Mouse (Mus musculus) limb, embryonic 14.5 days (tissue): Measurements from ENCODE around the gene Nsun3. TPM values are rescaled to one million over a fixed set of nuclear protein-coding genes. Genes with fewer than 3 reads are reported as not detected.

Source experiments
- ATAC-seq: fragments of 200-750 bp; cut with Nextera tagmentation; 2 replicates; pipeline ENCODE4 v1.8.0; 2017; ENCODE audit warnings: low read depth, moderate number of reproducible peaks, moderate TSS enrichment; ENCODE audit not compliant: low FRiP score
- DNase-seq: peaks from one replicate; pipeline ENCODE4 v3.0.0-alpha.2; 2015; ENCODE audit warnings: low spot score
- H3K27ac ChIP-seq: fragments of 300-500 bp; sonication (generic); replicated peaks from 2 replicates; pipeline ENCODE4 v1.5.1; 2014; ENCODE audit warnings: low read depth, mild to moderate bottlenecking, low read length, moderate library complexity, mixed read lengths
- H3K27me3 ChIP-seq: fragments of 300-500 bp; sonication (generic); 2 replicates; pipeline ENCODE4 v1.6.1; 2014; ENCODE audit warnings: low read length, mixed read lengths; ENCODE audit not compliant: control insufficient read depth, insufficient read depth
- H3K36me3 ChIP-seq: fragments of 300-500 bp; sonication (generic); 2 replicates; pipeline ENCODE4 v1.6.1; 2014; ENCODE audit warnings: mild to moderate bottlenecking, low read length, moderate library complexity, mixed read lengths; ENCODE audit not compliant: control insufficient read depth, insufficient read depth
- H3K4me1 ChIP-seq: fragments of 300-500 bp; sonication (generic); 2 replicates; pipeline ENCODE4 v1.6.1; 2014; ENCODE audit warnings: antibody characterized with exemption, low read length, mixed read lengths; ENCODE audit not compliant: control insufficient read depth, insufficient read depth
- H3K4me2 ChIP-seq: fragments of 300-500 bp; sonication (generic); replicated peaks from 2 replicates; pipeline ENCODE4 v1.6.1; 2014; ENCODE audit warnings: low read depth, mild to moderate bottlenecking, low read length, moderate library complexity; ENCODE audit not compliant: severe bottlenecking
- H3K4me3 ChIP-seq: fragments of 300-500 bp; sonication (generic); replicated peaks from 2 replicates; pipeline ENCODE4 v1.5.1; 2014; ENCODE audit warnings: low read length
- H3K9ac ChIP-seq: fragments of 300-500 bp; sonication (generic); 2 replicates; pipeline ENCODE4 v1.6.1; 2014; ENCODE audit warnings: mild to moderate bottlenecking, low read depth, low read length, moderate library complexity; ENCODE audit not compliant: severe bottlenecking
- H3K9me3 ChIP-seq: fragments of 300-500 bp; sonication (generic); 2 replicates; pipeline ENCODE4 v1.6.1; 2016; ENCODE audit warnings: low read length; ENCODE audit not compliant: control insufficient read depth
- POLR2A ChIP-seq: fragments of 200-500 bp; IDR thresholded peaks from 2 replicates; pipeline ENCODE4 v1.8.0; 2012; ENCODE audit warnings: inconsistent platforms, mild to moderate bottlenecking, moderate library complexity, borderline replicate concordance; ENCODE audit not compliant: insufficient read depth, insufficient read length; ENCODE audit errors: extremely low read depth
- WGBS: fragments of 180-500 bp; shearing (Covaris S2); extraction: QIAGEN DNeasy Blood & Tissue Kit; methylation state at CpG from one replicate; pipeline ENCODE4 v1.1.7; 2014; 5-methylcytosine and 5-hydroxymethylcytosine counted together
- microRNA-seq: library from miRNA; unstranded; fragments of <30 nt; microRNA quantifications from one replicate; pipeline ENCODE4, GENCODE M21; 2016
- polyA plus RNA-seq, 2 experiments: library from polyadenylated mRNA; depleted of rRNA in 1 of 2; stranded (reverse) in 1 of 2; unstranded in 1 of 2; fragments of >200 nt; fragmentation: Nextera tagmentation in 1 of 2; extraction: Ambion mirVana in 1 of 2; gene quantifications; 2 replicates each; pipeline versions ENCODE4 v1.2.1 to v1.2.3; 2012 to 2014

Gene Nsun3
- polyA plus RNA-seq, 2 experiments: 7.8 to 8.1 TPM

- H3K4me3 ChIP-seq: no peak overlapping the region
- H3K36me3 ChIP-seq: no peaks in the 10 kb centered on the region
- no peak for TF ChIP-seq POLR2A
- DNase-seq (no peak), ATAC-seq (no peak)
- no peaks in the 10 kb centered on the region for H3K27me3 ChIP-seq
- no peak overlapping the region for H3K9ac ChIP-seq
- no peaks in the 10 kb centered on the region for H3K4me1 ChIP-seq
- 50% methylated on average over 8 of the region's 8 CpGs for WGBS
- H3K9me3 ChIP-seq: no peaks in the 10 kb centered on the region
- H3K4me2 ChIP-seq: no peak overlapping the region
- no peak overlapping the region for H3K27ac ChIP-seq
Measured at GRCm38 (mm10) chr16:62690436-62690835, 96.2 kb downstream of the Nsun3 start.

- Histone ChIP-seq H3K4me3 (no peak overlapping the region), H3K9me3 (no peaks in the 10 kb centered on the region), H3K36me3 (no peaks in the 10 kb centered on the region), H3K9ac (no peak overlapping the region), H3K4me2 (no peak overlapping the region), H3K27ac (no peak overlapping the region), H3K4me1 (no peaks in the 10 kb centered on the region), H3K27me3 (no peaks in the 10 kb centered on the region)
- no peak for DNase-seq
- WGBS: 71% methylated on average over 2 of the region's 2 CpGs
- no peak for TF ChIP-seq POLR2A
- ATAC-seq: no peak
Measured at GRCm38 (mm10) chr16:62686073-62686472, 100.5 kb downstream of the Nsun3 start.

GRCm38 (mm10) chr16:62685494-62685893 is 101.1 kb downstream of the Nsun3 start:
- Histone ChIP-seq H3K9ac (no peak overlapping the region), H3K4me1 (no peaks in the 10 kb centered on the region), H3K36me3 (no peaks in the 10 kb centered on the region), H3K27ac (no peak overlapping the region), H3K9me3 (no peaks in the 10 kb centered on the region), H3K4me2 (no peak overlapping the region), H3K27me3 (no peaks in the 10 kb centered on the region), H3K4me3 (no peak overlapping the region)
- DNase-seq (no peak), ATAC-seq (no peak)
- WGBS: 54% methylated on average over 4 of the region's 4 CpGs
- no peak for TF ChIP-seq POLR2A

Small RNAs within 50 kb of the gene (microRNA-seq; reads per million reads assigned to microRNA genes)
- not detected for gene Gm25986

Other genes with a start within 250 kb of the Nsun3 start
- 0.27 and 0.36 TPM in 2 replicates for gene Stx19, start 27.9 kb upstream of the Nsun3 start, polyA plus RNA-seq (2012; rRNA removed)
- 1.1 and 1.3 TPM in 2 replicates for gene Stx19, start 27.9 kb upstream of the Nsun3 start, polyA plus RNA-seq (2014; fragmentation: Nextera tagmentation; extraction: Ambion mirVana)
- gene Arl13b, start 60.2 kb upstream of the Nsun3 start, polyA plus RNA-seq (2012; rRNA removed): 16.0 and 21.5 TPM in 2 replicates
- 23.7 and 24.0 TPM in 2 replicates for gene Arl13b, start 60.2 kb upstream of the Nsun3 start, polyA plus RNA-seq (2014; fragmentation: Nextera tagmentation; extraction: Ambion mirVana)
- 23.7 and 25.7 TPM in 2 replicates for gene Pros1, start 67.5 kb upstream of the Nsun3 start, polyA plus RNA-seq (2012; rRNA removed)
- 43.2 and 46.9 TPM in 2 replicates for gene Pros1, start 67.5 kb upstream of the Nsun3 start, polyA plus RNA-seq (2014; fragmentation: Nextera tagmentation; extraction: Ambion mirVana)